Mouse (Mus musculus) lung, postnatal 4 days (tissue): ENCODE data around the gene Traip.

ENCODE experiments used
- DNase-seq, 2 experiments: peaks; one replicate each; pipeline ENCODE4 v3.0.0; 2021

The Traip gene

DNA sequence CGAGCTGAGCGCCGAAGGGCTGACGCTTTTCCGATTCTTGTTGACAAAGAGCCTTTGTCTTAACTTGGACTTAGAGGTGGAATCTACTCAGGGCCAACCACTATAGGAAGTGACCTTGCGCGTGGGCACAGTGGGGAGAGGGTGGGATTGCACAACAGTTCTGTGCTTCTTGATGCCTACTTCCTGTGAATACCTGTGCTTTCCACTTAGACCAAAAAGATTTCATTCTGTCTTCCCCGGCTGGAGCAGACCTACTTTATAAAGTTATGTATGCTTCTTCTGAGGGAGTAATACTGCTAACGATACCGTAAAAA lies at the start of gene Traip:
Gene Traip, plus strand, starts transcription at position 215 of the 314 bp plus-strand sequence.
- no peak for DNase-seq

GRCm38 (mm10) chr9:107900840-107901626 lies 48.9 kb upstream of the Traip start:
- peak; percentile 72 for DNase-seq

- DNase-seq: no peak
Measured at GRCm38 (mm10) chr9:107901627-107901914, 48.4 kb upstream of the Traip start.

- DNase-seq: peak; percentile 83 to 92
Measured at GRCm38 (mm10) chr9:107904726-107905125, 45.2 kb upstream of the Traip start.

DNA sequence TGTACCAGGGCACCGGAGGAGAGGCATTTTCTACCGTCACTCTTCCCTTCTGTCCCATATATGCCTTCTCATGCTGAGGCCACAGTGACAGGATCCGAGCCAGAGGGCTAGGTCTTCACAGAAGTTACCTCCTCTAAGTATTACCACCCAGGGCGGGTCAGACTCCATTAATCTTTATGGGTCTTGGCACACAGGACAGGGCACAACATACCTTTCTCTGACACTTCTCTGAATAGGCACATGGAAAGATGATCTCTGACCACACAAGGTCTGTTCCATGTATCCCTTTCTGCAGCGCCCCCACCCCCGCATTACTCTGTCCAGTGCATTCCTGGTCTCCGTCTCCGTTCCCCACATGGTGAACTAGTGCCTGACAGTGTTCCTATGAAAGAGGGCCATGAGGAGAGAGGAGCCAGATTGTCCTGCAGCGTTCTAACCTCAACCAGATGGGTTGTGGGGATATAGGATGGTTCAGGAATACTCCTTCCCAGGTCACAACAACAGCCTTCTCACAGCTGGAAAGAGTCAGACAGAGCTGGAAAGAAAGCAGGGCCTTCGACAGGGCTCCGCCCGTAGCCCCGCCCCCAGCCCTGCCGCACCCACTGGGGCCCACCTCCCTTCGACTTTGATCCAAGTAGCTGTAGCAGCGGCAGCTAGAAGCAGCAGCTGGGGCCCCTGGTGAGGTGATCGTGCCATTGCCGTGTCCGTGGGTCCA lies 43.5 kb upstream of the Traip start, which contains the start of gene Mst1r:
Gene Mst1r, plus strand, starts transcription at position 622 of the 715 bp plus-strand sequence.
- DNase-seq: peak; percentile 83 to 90

DNA sequence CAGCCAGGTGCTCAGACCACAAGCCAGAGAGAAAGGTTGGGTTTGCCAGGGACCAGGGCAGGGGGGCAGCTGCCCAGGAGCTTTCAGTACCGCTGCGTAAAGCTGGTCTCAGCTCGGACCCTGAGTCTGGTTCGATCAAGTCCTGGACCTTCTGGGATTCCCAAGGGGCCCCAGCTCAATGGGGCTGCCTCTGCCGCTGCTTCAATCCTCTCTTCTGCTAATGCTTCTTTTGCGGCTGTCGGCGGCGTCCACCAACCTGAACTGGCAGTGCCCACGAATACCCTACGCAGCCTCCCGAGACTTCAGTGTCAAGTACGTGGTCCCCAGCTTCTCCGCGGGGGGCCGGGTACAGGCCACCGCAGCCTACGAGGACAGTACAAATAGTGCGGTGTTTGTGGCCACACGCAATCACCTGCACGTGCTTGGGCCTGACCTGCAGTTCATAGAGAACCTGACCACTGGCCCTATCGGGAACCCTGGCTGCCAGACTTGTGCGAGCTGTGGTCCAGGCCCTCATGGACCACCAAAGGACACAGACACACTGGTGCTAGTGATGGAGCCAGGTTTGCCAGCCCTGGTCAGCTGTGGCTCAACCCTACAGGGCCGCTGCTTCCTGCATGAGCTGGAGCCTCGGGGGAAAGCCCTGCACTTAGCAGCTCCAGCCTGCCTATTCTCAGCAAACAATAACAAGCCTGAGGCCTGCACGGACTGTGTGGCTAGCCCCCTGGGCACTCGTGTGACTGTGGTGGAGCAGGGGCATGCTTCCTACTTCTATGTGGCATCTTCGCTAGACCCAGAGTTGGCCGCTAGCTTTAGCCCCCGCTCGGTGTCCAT lies 42.8 kb upstream of the Traip start:
- DNase-seq: no peak

DNA sequence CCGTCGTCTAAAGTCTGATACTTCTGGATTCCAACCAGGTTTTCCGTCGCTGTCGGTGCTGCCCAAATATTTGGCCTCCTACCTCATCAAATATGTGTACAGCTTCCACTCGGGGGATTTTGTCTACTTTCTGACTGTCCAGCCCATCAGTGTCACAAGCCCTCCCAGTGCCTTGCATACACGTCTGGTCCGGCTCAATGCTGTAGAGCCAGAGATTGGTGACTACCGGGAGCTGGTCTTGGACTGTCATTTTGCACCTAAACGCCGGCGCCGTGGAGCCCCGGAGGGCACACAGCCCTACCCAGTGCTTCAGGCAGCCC lies 42.2 kb upstream of the Traip start:
- no peak for DNase-seq

DNA sequence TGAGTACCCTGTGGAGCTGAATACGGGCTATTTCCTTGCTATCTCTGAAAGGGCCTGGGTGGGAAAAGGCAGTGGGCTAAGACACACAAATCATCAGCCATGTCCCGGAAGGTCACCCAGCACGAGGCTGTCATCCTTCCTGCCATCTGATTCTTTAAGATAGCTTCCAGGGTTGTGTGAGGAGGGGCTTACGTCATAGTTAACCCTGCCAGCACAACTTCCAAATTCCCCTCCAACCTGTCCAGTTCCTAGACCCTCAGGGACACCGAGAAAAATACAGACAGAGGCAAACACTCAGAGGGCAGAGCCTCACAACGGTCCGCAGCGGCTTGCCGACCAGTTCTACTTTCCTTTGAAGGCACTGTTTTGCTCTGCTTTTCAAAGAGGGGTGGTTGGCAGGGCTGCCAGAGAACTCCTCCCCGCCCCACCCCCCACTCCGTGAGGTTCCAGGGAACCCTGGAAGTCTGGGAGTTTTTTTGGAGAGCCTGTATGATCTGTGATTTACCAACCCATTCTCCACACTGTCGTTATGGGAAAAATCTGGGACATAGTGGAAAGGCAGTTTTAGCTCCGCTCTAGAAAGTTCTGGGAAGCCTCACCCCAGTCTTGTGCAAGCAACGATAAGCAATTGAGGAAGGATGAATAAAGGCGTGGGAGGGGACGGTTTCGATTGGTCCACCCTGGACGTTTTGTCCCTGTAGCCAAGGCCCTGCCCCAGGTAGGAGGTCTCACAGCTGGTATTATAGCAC lies 41.4 kb upstream of the Traip start:
- peak in 1 of 2 experiments; percentile 25 for DNase-seq

GRCm38 (mm10) chr9:107910025-107910769 lies 39.7 kb upstream of the Traip start:
- no peak for DNase-seq

DNA sequence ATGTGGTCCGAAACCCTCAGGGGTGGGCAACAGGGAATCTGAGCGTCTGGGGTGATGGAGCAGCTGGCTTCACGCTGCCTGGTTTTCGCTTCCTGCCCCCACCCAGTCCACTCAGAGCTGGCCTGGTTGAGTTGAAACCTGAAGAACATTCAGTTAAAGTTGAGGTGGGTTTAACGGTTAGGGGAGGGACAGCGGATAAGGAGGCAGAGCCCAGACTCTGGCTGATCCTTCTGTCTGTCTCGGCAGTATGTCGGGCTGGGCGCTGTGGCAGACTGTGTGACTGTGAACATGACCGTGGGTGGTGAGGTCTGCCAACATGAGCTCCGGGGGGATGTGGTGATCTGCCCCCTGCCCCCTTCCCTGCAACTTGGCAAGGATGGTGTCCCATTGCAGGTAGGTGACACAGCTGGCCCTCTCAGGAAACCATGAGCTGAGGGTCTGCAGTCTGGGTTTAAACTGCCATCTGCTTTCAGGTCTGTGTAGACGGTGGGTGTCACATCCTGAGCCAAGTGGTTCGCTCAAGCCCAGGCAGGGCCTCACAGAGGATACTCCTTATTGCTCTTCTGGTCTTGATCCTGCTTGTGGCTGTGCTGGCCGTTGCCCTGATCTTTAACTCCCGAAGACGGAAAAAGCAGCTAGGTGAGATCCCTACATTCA lies 35.0 kb upstream of the Traip start:
- DNase-seq: no peak

GRCm38 (mm10) chr9:107917895-107918608 lies 31.9 kb upstream of the Traip start:
- no peak for DNase-seq

GRCm38 (mm10) chr9:107918884-107919283 lies 31.1 kb upstream of the Traip start:
- DNase-seq: no peak

GRCm38 (mm10) chr9:107919441-107919840 lies 30.5 kb upstream of the Traip start:
- DNase-seq: no peak

DNA sequence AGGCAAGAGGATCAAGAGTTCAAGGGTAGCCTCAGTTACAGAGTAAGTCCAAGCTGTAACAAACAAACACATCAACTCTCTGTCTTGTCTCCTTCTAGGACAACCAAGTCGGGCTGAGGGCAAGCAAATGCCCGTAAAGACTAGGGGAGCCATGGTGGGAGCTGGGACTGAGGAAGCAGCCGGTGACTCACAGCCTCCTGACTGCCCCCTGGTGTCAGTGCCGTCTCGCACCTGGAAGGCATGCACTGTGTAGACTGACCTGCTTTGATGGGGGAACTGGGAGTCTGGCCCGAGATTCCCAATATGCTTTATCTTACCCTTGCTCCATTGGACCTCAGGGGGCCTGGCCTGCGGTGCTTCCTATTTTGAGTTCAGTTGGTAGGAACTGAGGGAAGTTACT lies 26.9 kb upstream of the Traip start:
- DNase-seq: peak in 1 of 2 experiments; percentile 65

- peak; percentile 25 to 77 for DNase-seq
Measured at GRCm38 (mm10) chr9:107923956-107924355, 26.0 kb upstream of the Traip start.

DNA sequence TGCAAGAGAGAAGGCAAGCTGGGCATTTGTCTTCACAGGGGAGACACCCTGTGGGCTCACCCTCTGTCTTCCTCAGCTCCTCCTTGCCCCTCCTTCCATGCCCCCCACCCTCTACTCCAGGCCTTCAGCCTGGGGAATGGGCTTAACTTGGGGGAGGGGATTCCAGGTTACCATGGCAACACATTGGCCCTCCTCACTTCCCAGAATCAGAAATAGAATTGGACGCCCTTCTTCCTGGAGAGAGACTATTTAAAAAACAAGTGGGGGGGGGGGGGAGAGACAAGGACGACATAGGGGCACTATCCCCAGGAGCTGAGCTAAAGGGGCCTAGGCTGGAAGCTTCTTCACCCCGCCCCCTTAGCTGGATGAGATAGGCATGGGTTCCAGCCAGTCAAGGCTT lies 24.7 kb upstream of the Traip start:
- no peak for DNase-seq

DNA sequence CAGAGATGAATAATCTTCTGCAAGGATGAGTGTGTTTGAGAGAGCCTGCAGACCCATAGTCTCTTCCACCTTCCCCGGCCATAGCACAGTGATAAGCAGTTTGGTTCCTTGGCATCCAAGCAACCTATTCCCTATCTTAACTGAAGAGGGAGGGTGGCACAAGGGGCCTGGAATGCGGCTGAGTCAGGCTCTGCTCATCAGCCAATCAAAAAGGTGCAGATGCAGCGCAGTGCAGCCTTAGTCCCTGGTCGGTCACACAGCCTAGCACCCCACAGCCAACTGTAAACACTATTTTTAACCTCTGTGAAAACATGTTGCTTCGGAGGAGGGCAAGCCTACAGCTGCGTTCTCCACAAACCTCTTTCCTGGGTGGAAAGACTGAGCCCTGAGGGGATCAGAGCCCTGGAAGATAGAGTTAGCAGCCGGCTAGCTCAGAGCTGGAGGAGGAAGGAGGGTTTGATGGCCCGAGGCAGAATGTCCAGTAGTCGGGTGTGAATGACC lies 23.0 kb upstream of the Traip start:
- DNase-seq: no peak

DNA sequence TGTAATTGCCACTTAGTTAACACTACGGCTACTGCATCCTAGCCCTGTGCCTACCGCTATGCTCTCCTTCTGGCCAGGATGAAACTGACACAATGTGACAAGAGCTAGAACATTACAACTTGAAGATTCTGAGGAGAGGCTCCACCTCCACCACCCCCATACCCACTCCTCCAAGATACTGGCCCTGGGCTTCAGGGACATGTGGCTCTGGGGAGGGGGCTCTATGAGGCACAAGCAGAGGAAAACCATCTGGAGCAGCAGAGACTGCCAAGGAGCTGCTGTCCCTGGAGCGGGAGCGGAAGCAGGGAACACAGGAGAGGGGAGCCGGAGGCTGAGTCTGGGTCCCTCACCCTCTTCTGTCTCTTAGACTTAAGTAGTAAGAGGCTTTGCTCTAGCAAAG lies 22.2 kb upstream of the Traip start:
- DNase-seq: peak in 1 of 2 experiments; percentile 53

- DNase-seq: no peak
Measured at GRCm38 (mm10) chr9:107928169-107928568, 21.8 kb upstream of the Traip start, which contains the start of gene Actl11. Actl11 (plus strand) TSS chr9:107928469.

DNA sequence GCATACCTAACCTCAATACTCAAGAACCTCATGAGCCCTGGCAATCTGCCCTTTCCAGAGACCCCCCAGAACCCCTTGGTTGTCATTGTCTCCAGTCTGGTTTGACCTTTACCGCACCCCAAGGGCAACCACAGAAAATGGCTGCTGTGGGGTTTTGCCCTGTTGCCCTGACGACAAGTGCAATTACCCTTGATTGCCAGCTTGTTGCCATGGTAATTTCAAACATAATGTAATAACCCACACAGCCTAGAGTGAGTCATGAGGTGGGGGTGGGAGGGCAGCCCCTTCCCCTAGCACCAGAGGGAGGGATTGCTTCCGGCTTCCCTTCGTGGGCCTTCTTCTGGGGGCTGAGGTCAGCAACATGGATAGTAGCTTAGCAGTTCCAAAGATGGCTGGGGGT lies 17.7 kb upstream of the Traip start:
- DNase-seq: no peak

DNA sequence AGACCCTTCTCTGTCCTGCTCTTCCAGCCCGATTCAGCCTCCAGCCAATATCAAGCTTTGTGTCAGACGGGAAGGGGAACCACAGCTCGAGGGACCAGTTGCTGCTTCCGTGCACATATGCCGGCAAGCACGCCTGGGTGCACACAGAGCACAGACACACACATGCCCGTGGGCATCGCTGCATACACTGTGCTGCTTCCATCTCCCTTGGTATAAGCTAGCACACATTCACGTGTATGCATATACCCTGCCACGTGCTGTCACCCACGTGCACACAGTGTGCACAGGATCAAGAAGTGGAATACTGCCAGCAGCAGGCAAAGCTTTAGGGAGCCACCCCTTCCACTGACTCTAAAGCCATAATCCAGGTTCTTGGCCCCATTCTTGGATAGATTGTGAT lies 15.8 kb upstream of the Traip start:
- DNase-seq: no peak
